Mouse (Mus musculus): ENCODE results near the gene Cyp17a1. TPM values are rescaled to one million over a fixed set of nuclear protein-coding genes. Genes with fewer than 3 reads are reported as not detected.

Cyp17a1 gene
- total RNA-seq, 2 experiments from 2014 or later, result not detected

GRCm38 (mm10) chr19:46675641-46676040 is 2.7 kb upstream of the Cyp17a1 start:
- DNase-seq (ENCODE audit: low spot score in 2 of 2), result no peak

DNA sequence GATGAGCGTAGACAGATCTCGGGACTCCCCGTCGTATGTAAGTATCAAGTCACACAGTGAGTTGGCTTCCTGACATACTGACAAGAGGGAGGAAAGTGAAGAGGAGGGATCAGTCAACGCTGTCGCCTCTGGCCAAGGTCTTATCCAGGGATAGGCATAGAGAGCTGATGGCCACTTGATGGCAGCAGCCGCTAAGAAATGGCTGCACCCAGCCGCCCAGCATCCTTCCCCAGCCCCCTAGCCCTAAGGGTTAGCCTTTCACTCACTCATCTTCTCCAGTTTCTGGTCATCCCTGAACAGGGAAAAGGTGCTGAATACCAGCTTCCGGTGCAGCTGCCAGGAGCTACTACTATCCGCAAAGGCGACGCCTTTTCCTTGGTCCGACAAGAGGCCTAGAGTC is 2.3 kb downstream of the Cyp17a1 start:
- DNase-seq (ENCODE audit: low spot score in 2 of 2), result peak in 1 of 2 experiments; percentile 60

DNA sequence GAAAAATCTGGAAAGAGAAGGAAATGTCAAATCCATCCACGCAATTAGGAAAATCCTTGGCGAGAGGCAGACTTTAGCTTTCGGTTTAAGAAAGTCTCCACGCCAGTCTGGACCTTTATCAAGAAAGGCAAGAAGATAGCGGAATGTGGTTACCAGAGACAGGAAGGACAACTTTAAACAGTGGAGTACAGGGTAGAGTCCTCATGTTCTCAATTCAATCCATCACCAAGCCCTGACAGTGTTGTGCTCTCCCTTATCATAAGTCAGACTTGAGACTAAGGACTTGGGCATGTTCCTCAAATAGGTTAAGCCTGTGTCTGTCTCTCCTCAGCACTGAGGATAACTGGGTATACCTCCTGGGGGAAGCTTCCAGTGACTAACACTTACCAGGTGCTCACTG is 3.2 kb downstream of the Cyp17a1 start:
- no peak for DNase-seq (ENCODE audit: low spot score in 2 of 2)

DNA sequence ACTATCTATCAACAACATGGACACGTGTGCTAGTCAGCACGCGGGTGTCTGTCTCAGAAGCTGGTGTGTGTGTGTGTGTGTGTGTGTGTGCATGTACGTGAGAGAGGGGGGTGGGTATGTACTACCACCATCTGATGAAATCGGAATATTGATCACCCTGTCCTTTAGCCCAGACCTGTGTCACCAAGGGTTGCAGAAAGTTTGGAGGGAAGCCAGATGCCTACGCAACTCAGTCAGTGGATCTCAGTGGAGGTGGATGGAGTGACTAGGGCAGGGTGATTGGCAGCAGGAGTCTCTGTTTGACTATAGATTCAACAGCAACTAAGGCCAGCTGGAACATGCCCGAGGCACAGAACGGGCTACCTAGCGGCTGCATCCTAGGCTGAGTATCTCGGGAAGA is 4.7 kb downstream of the Cyp17a1 start:
- DNase-seq (ENCODE audit: low spot score in 2 of 2), result no peak

GRCm38 (mm10) chr19:46667300-46667699 is 5.7 kb downstream of the Cyp17a1 start:
- DNase-seq (ENCODE audit: low spot score in 2 of 2), result no peak

GRCm38 (mm10) chr19:46665474-46665873 is 7.5 kb downstream of the Cyp17a1 start:
- no peak for DNase-seq (ENCODE audit: low spot score in 2 of 2)

- no peak for DNase-seq (ENCODE audit: low spot score in 2 of 2)
Measured at GRCm38 (mm10) chr19:46662784-46663183, 10.2 kb downstream of the Cyp17a1 start.

DNA sequence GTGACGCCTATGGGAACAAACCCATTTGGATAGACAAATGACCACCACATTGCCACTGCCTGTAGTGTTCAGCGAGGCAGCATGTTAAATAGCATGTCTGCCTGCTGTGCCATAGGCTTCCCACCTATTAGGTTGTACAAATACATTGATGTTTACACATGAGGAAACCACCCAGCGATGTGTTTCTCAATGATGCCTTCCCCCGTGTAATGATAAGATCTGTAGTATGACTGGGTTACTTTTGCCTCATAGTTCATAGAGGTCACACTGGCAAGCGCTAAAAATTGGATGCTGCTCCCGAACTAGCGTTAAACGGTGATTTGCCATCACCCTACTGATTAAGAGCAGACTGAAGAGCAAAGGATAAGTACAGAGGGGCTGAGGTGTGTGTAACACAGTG is 10.8 kb downstream of the Cyp17a1 start:
- no peak for DNase-seq (ENCODE audit: low spot score in 2 of 2)

DNA sequence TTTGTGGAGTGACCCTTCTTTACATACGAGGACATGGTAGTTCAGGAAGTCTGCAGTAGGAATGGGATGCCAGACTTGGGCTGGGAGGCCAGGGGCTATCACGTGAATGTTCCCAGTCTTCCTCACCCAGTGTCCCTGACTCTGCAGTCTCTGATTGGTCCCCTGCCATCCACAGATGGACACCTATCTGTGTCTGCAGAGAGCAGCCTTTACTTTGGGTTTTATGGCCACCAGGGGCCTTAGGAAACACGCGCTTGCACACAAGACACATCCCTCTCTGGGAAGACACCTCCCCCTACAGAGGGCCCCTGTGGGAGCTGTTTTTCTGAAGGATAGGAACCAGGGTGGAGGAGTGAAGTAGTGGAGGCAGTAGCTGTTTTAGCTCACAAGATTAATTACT is 11.5 kb downstream of the Cyp17a1 start:
- DNase-seq (ENCODE audit: low spot score in 2 of 2), result no peak

GRCm38 (mm10) chr19:46658851-46659250 is 14.1 kb downstream of the Cyp17a1 start:
- DNase-seq (ENCODE audit: low spot score in 2 of 2), result no peak

DNA sequence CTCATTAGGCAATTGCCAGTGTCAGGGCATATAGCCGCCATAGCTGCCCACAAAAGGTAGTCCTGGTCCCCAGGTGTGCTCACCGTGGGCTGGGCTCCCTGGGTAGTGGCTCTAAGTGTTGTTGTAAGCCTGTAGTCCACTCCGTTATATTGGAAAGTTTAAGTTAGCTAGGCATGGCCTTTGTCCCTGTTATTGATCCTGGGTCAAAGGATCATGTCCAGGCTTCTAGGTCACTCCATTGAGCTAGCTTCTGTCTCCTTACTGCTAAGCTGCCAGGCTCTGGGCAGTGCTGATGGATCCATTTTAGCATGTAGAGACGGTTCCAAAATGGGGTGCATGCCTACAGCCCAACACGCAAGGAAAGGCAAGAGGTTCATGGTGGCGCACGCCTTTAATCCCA is 14.6 kb downstream of the Cyp17a1 start:
- no peak for DNase-seq (ENCODE audit: low spot score in 2 of 2)

DNA sequence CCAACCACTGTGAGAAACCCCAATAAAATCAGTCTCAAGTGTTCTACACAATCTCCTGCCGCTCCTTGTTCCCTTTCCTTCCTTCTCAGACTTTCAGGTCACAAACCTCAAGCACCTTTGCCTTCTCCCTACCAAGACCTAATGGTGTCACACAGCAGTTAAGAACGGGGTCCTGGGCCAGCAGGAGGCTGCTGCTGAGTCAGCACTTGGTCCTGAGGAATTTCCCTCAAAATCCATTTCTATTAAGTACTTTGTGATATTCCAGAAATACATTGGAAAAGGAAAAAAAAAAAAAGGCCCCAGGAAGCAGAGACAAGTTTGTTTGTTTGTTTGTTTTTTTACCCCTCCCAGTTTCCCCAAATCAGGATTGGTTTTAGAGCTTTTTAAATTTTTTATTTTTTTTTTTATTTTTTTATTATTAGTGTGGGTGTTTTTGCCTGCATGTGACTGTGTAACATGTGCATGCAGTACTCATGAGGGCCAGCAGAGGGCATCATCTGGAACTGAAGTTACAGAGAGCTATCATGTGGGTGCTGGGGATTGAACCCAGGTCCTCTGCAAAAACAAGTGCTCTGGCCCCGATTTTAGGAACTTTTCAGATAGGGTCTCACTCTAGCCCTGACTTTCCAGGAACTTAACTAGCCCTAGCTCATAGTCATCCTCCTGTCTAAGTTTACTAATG is 15.5 kb downstream of the Cyp17a1 start:
- no peak for DNase-seq (ENCODE audit: low spot score in 2 of 2)

DNA sequence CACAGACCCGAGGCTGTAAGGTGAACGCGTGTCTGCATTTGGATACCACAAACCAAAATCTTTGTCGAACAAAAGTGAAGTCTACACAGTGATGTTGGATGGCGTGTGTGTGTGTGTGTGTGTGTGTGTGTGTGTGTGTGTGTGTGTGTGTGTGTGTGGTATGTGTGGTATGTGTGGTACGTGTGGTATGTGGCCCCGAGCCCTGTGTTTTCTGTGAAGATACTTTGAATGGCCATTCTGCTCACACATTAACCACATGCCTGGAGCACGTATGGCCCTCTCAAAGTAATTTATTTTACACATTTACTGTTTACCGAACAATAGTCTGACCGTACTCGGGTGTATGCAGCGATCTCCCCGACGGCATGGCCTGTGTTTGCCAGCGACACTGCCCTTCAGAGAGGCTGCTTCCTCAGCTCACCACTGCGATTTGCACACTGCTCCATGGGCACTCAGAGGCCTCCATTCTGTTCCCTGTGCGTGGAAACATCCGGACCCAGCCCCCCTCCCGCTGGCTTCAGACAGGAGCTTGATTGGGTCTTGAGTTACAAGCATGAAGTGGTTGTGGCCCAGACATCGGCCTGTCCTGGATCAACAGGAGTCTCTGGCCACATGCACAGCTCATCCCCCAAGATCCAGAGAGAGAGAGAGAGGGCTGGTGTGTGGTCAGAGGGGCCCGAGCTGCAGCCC is 16.7 kb downstream of the Cyp17a1 start:
- no peak for DNase-seq (ENCODE audit: low spot score in 2 of 2)

DNA sequence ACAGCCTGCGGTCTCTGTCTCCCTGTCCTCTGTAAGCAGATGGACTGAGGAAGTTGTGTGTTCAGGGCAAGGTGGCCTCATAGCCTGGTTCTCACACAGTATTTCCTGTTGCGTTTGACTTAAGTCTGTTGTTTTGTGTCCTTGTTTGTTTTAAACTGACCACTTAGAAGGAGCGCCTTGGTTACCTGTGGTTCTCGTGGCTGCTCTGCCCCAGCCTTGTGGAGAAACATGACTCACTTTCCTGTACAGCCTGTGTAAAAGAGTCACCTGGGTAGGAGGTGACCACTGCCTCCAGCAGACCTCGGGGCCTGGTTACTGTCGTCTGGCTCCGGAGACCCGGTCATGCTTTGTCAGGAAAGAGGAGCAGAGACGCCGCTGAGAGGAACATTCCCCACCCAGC is 17.3 kb downstream of the Cyp17a1 start:
- no peak for DNase-seq (ENCODE audit: low spot score in 2 of 2)

GRCm38 (mm10) chr19:46653616-46654235 is 19.2 kb downstream of the Cyp17a1 start:
- no peak for DNase-seq (ENCODE audit: low spot score in 2 of 2)

GRCm38 (mm10) chr19:46653188-46653587 is 19.8 kb downstream of the Cyp17a1 start:
- no peak for DNase-seq (ENCODE audit: low spot score in 2 of 2)

- DNase-seq (ENCODE audit: low spot score in 2 of 2), result no peak
Measured at GRCm38 (mm10) chr19:46648565-46648964, 24.4 kb downstream of the Cyp17a1 start.

DNA sequence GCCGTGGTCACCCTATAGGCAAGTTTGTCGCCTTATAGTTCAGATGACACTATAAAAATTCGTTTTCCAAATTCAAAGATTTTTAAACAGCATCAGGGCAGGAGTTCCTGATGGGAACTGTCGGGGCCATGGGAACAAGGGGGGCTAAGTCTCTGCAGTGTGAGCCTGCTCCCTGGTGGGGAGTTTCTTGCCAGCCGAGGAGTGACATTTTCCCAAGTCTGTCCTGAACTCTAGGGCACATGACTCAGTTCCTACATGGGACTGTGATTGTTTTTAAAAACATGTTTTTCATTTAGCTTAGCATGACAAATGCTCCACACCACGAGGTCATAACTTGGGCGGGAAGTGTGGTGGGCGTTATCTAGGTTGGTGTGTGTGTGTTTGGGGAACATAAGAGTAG is 25.1 kb downstream of the Cyp17a1 start:
- no peak for DNase-seq (ENCODE audit: low spot score in 2 of 2)

DNA sequence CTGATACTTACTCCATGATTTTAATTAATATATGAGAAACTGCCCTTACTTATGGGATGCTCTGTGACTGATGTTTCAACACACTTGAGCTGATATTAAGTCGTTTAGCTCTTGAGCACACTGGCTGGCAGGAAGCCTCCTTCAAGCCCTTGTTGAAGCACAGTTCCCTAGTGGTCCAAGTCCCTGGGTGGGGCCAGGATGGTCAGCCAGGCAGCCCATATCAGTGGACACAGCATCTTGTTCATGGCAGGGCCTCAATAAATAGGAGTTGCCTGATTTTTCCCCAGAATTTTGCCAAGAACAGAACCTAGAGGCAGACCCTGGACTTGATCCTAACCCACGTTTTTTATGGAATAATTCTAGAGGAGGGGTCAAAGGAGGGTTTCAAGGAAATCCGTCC is 25.7 kb downstream of the Cyp17a1 start:
- DNase-seq (ENCODE audit: low spot score in 2 of 2), result no peak

DNA sequence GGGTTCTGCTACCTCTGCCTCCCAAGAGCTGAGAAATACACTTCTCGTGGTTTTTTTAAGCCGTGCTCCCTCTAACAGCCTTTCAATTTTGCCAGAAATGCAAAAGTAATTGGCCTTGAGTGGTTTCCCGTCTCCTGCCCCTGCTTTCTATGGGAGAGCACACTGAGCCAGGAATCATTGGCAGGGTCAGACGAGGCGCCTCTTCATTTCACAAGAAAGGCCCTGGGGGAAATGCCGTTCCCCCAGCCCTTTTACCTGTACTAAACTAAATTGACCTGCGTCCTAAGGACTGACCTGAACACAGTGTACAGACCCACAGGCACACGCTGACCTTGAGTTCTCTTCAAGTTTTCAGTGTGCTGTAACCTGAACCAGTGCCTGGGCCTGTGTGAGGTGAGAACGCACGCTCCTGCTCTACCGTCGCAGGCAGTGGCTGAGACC is 26.9 kb downstream of the Cyp17a1 start:
- DNase-seq (ENCODE audit: low spot score in 2 of 2), result no peak

- DNase-seq (ENCODE audit: low spot score in 2 of 2), result peak in 1 of 2 experiments; percentile 73
Measured at GRCm38 (mm10) chr19:46644793-46645602, 28.0 kb downstream of the Cyp17a1 start.
